Mouse (Mus musculus) CH12.LX (cell line): Measurements from ENCODE around the gene Rpl13a.

ENCODE experiments used
- CTCF ChIP-seq, 2 experiments: IDR thresholded peaks in 1 of 2; conservative IDR thresholded peaks in 1 of 2; 2 replicates each; pipeline ENCODE4 v1.5.1; 2011 to 2012; ENCODE audit warnings: low read depth in 2 of 2, low read length in 2 of 2, improper control_type of control experiment in 1 of 2, inconsistent platforms in 1 of 2, mild to moderate bottlenecking in 1 of 2, moderate library complexity in 1 of 2
- POLR2A ChIP-seq: IDR thresholded peaks from 2 replicates; pipeline ENCODE4 v1.6.1; 2011; ENCODE audit warnings: low read depth, mild to moderate bottlenecking, improper control_type of control experiment, low read length
- POLR2AphosphoS2 ChIP-seq: IDR thresholded peaks from 2 replicates; pipeline ENCODE4 v1.6.1; 2011; ENCODE audit warnings: low read depth, low read length, improper control_type of control experiment

GRCm38 (mm10) chr7:45165701-45166100, 37.1 kb upstream of the Rpl13a start:
- no peak for TF ChIP-seq CTCF (conservative IDR thresholded peaks at IDR 0.05 in 1 of 2, IDR thresholded peaks at IDR 0.05 in 1 of 2; ENCODE audit: low read depth in 2 of 2, low read length in 2 of 2)
- TF ChIP-seq POLR2A: no peak
- TF ChIP-seq POLR2AphosphoS2: no peak
